Mouse (Mus musculus): Measurements from ENCODE around the gene Ngrn.

Gene Ngrn

DNA sequence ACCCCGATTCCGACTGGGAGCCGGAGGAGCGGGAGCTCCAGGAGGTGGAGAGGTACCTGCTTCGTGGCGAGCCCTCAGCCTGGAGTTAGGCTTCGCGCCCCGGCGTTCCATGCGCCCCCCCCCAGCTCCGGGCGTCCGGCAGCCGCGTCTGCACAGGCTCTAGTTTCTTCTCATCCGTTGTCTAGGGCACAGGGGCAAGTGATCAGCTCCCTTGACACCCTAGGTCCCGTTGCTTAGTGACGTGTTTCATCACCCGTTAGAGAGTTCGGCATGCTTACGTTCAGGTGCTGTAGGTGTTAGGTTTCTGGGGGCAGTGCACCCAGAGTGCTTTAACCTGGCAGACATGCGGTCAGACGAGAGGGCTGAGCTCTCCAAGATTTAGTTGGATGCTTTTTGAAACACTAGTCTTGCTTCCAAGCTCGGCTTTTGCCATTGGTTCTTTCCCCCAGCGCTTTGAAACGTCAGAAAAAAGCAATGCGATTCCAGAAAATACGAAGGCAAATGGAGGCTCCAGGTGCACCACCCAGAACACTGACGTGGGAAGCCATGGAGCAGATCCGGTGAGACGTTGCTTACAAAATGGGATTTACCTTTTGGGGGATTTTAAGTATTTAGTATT, 466 bp downstream of the Ngrn start:
- peak; percentile 50 for DNase-seq (ENCODE audit: low read depth, low spot score)

DNA sequence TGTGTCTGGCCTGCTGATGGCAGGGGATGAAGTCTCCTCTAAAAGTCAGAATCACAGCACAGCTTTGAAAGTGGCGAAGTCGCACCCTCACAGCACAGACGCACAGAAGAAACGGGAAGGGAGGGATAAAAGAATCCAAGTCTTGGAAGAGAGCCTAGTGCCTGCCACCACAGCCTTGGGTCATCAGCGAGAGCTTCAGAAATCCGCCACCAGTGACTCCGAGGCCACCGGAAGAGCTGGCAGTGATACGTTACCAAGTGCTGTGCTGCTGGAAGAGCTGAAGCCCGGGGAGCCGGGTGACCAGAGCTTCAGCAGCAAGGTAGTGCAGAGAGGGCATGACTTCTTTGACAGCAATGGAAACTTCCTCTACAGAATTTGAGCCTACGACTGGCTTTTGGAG, 3.6 kb downstream of the Ngrn start:
- DNase-seq (ENCODE audit: low read depth, low spot score), result no peak

DNA sequence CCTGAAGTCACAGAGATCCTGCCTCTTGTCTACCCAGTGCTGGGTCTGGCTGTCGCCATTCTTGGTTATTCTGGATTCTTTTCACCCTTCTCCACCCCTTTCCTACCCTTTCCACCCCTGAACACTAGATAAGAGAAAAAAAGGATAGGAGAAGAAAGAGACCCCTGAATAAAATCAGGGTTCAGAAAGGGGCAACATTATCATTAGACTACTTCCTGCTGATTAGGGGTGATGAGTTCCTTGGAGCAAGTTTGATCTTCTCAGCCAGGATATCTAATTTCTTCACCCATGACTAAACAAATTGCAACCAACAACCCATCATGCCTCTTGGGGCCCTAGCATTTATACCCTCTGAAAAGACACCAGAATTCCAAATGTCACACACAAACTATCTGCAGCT, 6.7 kb downstream of the Ngrn start:
- no peak for DNase-seq (ENCODE audit: low read depth, low spot score)

DNA sequence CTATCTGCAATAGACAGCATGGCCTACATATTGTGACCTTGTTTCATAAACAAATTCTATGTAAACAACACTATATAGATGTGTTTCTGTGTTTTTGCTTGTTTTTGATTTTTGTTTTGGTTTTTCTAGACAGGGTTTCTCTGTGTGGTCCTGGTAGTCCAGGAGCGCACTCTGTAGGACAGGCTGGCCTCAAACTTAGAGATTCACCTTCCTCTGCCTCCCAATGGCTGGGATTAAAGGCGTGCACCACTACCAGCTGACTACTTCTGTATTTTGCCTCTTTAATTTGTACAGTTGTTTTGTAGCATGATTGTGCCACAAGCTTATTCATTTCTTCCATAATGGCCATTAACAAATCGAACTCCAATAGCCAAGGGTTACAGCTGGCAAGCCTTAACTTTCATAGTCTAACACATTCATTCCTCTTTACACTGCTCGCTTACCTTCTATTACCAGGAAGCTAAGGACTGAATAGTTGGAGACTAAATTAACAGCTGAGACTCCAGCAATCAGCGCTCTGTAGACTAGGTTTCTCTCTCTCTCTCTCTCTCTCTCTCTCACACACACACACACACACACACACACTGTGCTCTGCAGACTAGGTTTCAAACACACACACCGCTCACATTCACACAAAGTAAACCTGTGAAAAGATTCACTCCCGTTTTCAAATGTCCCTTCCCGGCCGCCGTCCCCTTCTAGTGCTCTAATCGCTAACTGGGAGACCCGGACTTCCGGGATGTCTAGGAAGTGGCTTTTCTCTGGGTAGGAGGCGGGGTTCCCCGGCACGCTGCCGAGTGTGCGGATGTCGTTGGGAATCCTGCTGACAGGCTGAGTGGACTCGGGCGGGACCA, 8.1 kb downstream of the Ngrn start, which contains the start of gene Vps33b:
Gene Vps33b, plus strand, starts transcription at position 753 of the 854 bp plus-strand sequence.
- peak; percentile 94 for DNase-seq (ENCODE audit: low read depth, low spot score)

DNA sequence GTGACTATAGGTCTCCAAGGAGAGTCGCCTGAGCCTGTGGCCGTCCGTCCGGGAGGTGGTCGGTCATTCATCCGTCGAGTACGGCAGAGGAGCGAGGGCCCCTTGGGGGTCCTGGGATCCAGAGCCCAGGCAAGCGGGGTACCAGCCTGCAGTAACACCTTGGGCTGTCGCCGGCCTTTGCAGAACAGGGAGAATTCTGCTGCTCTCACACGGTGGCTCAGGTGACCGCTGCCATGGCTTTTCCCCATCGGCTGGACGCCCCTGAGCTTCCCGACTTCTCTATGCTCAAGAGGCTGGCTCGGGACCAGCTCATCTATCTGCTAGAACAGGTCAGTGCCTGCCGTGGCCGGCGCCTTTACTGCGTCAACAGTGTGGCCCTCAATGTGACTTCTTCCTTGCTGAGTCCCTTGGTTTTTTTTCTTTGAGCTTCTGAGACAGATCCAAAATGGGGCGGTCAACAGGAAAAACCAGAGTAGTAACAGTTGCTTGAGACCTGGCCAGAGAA, 8.8 kb downstream of the Ngrn start:
- DNase-seq (ENCODE audit: low read depth, low spot score), result no peak

DNA sequence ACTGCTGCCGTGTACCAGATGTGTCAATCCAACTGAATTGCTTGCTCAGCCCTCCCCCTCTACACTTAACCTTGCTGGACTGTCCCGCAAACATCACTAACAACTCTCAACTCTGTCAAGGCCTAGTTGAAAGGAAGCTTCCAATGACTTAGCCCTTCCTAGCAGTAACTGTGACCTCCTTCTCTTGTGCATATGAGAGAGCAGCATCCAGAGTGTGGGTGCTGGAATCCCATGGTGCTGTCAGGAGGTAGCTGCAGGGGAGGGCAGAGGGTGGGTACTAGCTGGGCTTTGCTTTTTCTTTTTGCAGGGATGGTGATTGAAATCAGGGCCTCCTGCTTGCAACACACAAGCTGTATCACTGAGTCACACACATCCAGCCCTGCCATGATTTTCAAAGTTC, 12.4 kb downstream of the Ngrn start:
- no peak for DNase-seq (ENCODE audit: low read depth, low spot score)

DNA sequence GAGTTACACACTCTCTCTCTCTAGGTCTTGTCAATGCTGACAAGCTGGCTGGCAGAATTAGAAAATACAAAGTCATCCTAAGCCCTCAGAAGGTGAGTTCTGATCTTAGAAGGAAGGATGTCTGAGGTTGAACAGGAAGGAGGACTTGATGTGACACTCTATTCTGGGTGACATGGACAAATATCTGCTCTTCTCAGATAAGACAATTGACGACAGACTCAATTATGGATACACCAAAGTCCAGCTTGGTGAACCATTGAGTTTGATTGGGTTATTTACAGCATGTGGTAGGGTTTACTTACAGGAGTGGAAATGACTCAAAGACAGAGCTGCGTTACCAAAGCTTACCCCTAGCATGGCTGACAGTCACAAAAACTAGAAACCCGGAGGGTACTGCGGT, 15.4 kb downstream of the Ngrn start:
- DNase-seq (ENCODE audit: low read depth, low spot score), result no peak

DNA sequence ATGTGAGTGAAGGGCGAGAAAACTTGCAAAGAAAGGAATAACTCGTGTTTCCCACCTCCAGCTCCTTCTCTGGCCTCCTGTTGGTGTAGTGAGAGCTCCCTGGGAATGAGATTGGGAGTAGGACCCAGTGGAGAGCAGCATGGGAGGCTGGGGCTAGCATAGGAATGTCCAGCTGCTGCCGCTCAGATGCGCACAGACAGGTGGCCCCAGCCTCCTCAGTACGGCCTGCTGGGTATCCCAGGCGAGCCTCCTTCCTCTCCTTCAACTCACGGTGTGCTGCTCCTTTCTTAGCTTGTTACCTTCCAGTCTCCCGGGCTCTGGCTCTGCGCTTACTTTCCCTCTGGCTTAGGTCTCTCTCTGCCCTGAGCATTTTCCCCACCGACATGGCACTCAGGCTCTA, 19.0 kb downstream of the Ngrn start:
- DNase-seq (ENCODE audit: low read depth, low spot score), result no peak

DNA sequence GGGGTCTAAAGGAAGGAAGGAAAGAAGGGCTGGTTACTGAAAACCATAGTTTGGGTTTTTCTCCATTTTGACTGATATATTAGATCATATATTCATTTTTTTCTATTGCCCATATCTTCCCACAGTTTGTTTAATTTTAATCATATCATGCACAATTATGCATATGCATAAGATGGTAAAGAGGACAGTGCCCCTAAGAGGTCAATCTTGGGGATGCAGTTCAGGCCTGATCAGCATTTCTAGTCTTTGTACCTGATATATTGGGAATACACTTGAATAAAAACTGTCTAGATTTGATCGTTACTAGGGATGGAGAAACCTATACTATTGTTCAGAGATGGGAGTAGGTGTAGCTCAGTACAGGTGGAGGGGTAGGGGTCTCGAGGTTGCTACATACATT, 20.0 kb downstream of the Ngrn start:
- DNase-seq (ENCODE audit: low read depth, low spot score), result no peak

DNA sequence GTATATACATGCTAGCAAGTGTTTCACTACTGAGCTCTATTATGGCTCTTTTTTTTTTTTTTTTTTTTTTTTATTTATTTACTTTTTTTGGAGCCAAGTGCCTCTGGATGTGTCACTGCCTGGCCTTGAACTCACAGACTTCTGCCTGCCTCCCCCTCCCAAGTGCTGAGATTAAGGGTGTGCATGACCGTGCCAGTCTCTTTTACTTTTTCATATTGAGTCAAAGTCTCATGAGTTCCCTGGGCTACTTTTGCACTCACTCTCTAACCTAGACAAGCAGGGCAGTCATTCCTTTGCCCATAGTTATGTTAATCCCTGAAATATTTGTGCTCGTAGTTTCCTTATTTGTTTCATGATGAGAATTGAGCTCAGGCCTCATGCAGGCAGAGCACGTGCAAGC, 20.6 kb downstream of the Ngrn start:
- no peak for DNase-seq (ENCODE audit: low read depth, low spot score)

DNA sequence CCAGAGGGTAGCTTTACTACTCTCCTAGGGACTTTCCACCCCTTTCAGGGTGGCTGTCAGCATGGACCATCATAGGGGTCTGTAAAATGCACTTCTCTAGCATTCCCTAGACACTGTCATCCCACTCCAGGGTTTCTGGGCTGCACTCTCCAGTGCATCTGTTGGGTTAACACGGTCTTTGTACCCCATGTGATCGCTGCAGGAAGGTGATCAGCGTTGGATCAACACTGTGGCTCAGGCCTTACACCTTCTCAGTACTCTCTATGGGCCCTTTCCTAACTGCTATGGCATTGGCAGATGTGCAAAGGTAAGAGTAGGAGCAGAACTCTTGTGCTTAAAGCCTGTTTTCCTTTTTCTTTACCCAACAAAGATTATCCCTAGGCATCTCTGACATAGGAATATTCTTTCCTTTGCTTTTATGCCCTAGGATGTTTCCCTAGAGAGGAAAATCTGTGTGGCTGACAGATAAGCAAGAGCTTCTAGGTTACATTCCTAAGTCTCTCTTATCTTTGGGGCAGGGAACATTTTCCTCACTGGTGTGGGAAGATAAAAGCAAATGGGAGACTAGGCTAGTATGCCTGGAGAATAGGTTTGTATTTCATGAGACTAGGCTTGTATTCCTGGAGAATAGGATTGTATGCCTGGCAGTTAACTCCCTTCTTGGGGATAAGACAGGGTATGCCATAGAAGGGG, 22.4 kb downstream of the Ngrn start:
- no peak for DNase-seq (ENCODE audit: low read depth, low spot score)

DNA sequence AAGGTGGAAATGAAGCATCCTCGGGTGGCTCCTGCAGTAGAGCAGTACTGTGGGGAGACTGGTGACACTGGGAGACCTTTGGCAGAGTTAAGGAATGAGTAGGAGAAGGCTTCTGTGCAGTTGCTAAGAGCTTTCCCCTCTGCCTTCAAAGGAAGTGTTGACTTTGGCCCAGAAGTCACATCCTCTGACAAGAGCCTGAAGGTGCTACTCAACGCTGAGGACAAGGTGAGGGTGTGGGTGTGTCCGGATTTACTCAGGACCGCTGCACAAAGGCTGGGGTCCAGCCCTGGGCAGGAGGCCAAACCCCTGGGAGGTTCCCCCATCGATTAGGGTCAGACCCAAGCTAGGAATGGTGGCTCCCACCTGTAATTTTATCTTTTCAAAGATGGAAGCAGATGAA, 23.4 kb downstream of the Ngrn start:
- no peak for DNase-seq (ENCODE audit: low read depth, low spot score)

DNA sequence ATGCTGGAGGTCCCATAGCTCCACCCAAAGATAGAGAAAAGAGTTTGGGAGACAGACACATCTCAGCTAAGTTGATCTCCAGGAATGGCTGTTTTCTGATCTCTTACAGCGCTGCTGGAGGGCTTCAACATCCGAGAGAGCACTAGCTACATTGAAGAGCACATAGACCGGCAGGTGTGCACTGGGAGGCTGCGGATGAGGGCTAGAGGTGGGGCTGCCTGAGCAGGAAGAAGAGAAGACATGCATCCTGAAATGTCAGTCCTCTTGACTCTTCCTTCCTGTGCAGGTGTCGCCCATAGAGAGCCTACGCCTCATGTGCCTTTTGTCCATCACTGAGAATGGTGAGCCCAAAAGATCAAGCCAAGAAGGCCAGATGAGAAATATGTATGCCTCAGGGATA, 24.7 kb downstream of the Ngrn start:
- no peak for DNase-seq (ENCODE audit: low read depth, low spot score)

DNA sequence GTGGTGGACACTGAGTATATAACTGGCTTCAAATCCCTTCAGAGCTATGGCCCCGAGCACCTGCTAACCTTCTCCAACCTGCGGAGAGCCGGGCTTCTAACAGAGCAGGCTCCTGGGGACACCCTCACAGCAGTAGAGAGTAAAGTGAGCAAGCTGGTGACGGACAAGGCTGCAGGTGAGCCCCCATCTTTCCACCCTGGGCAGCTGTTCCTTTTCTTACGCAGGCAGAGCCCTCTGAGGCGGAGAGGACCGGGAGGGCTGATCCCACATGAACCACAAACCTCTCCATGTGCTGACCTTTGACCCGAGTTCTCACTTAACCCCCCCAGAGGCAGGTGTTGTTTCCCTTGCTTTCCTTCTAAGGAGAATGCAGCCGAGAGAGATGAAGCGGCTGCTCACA, 26.7 kb downstream of the Ngrn start:
- DNase-seq (ENCODE audit: low read depth, low spot score), result no peak

DNA sequence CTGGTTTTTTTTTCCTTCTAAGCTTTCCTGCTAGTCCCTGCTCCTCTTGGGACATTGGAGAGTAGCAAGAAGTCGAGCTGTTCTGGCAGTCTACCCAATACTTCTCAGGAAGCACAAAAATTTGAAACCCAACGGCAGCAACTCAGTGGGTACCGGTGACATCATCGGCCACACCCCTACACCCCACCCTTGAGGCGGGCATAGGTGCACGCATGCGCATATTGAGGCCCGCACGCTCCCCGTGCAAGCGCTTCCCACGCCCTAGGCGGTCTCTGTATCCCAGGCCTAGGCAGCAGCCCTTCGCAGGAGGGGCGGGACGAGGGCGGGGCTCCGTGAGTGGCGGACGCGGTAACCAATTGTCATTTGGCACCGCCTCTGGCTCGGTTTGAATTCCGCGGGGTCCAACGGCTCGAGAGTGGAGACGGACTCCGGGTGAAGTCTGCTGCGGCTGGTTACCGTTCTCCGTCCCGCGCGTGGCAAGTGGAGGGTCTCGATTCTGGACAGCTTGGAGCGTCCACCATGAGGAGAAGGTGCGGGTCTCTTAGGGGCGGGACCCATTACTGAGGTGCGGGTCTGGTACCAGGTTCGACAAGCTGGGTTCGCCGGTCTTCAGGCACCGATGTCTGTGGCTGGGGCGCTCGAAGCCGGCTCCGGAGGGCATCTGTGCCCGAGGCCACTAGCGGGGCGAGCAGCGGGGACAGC, 33.2 kb downstream of the Ngrn start, which contains the start of gene Prc1:
Gene Prc1, plus strand, starts transcription at position 389 of the 702 bp plus-strand sequence.
- peak; percentile 93 for DNase-seq (ENCODE audit: low read depth, low spot score)

DNA sequence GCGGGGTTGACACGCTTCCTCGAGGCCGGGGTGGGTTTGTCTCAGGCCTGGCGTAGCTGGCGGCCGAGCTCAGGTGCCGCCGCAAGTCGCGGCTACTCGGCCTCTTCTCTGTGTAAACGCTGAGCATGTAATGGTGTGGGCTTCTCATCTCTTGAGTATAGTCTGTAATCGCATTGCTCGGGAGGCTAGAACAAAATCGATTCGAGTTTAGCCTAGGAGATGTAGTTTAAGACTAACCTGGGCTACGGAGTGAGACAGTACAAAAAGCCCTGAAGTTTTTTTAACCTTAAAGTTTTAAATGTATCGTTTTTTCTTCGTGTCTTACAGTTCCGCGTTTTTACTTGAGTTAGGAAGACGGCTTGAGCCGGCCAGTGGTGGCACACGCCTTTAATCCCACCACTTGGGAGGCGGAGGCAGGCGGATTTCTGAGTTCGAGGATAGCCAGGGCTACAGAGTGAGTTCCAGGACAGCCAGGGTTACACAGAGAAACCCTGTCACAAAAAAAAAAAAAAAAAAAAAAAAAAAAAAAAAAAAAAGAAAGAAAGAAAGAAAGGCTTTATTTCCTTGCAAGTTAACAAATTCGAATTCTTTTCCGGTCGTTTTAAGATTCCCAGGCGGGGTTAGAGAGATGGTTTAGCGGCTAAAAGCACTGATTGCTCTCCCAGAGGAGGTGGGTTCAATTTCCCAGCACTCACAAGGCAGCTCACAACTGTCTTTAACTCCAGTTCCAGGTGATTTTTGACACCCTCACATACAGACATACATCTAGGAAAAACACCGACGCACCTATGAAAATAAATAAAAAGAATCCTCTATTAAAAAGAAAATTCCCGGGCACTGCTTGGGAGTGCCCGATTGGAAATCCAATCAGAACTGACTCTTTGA, 34.0 kb downstream of the Ngrn start:
- DNase-seq (ENCODE audit: low read depth, low spot score), result no peak

DNA sequence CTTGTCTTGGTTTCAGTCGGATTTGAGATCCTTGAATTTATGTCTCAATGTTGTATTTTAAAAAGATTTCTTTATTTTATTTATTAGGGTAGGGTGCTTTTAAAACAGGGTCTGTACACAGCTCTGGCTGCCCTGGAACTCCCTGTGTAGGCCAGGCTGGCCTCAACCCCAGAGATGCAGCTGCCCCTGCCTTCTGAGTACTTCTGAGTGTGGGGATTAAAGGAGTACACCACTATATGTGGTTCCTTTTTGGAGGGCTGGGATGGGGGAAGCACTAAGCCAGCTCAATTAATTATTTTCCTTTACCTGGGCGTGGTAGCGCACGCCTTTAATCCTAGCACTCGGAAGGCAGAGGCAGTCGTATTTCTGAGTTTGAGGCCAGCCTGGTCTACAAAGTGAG, 35.4 kb downstream of the Ngrn start:
- no peak for DNase-seq (ENCODE audit: low read depth, low spot score)

DNA sequence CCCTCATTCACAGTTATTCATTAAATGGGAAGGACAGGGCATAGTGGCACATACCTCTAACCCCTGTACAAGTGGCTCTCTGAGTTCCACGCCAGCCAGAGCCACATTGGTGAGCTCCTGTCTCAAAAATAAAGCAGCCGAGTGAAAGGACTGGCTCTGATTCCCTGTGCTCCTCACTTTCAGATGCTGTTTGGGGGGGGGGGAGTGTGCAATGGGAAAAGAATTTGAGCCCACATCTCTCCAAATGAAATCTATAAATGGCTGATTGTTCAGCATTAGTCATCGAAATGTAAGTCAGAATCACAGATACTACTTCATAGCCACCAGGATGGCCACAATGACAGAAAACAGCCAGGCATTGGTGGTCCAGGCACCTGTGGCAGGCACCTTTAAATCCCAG, 36.0 kb downstream of the Ngrn start:
- DNase-seq (ENCODE audit: low read depth, low spot score), result no peak

DNA sequence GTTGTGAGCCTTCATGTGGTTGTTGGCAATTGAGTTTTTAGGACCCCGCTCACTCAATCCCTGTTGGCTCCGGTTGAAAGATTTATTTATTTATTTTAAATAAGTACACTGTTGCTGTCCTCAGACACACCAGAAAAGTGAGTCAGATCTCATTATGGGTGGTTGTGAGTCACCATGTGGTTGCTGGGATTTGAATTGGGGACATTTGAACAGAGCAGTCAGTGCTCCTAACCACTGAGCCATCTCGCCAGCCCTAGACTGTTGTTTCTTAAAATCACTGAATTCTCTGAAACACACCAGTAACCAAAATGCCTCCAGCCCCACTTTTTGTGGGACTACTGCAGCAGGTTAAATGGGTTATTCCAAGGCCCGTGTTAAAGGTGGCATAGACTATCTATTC, 37.7 kb downstream of the Ngrn start:
- no peak for DNase-seq (ENCODE audit: low read depth, low spot score)

DNA sequence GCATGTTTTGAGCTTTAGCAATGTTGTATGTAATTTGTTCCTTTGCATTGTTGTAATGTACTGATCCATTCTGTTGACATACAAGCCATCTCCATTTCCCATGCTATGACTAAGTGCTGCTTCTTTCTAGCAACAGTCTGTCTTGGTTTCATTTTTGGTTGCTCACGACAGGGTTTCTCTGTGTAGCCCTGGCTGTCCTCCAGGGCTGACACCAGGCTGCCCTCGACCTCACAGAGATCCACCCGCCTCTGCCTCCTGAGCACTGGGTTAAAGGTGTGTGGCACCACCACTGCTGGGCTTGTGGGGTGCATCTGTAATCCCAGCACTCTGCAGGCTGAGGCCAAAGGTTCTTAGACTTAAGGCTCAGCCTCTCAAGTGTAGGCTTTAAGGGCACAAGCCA, 38.6 kb downstream of the Ngrn start:
- no peak for DNase-seq (ENCODE audit: low read depth, low spot score)

DNA sequence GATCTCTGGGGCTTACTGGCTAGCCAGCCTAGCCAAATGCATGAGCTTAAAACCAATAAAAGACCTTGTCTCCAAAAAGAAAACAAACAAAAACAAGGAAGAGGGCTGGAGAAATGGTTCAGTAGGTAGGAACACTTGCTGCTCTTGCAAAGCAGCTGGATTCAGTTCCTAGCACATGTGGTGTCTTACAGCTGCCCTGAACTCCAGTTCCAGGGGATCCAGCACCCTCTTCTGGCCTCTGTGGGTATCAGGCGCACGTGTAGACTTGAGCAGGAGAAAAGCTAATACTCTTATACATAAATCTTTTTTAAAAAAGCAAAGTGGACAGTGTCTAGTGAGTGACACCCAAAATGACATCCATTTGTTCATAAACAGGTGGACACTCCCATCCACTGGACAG, 40.5 kb downstream of the Ngrn start:
- DNase-seq (ENCODE audit: low read depth, low spot score), result no peak
